Mouse (Mus musculus): ENCODE data around the gene Nectin4. TPM values are rescaled to one million over a fixed set of nuclear protein-coding genes. Genes with fewer than 3 reads are reported as not detected.

Gene Nectin4
- polyA plus RNA-seq, 1 experiment from 2014 or later = 26.5 TPM

DNA sequence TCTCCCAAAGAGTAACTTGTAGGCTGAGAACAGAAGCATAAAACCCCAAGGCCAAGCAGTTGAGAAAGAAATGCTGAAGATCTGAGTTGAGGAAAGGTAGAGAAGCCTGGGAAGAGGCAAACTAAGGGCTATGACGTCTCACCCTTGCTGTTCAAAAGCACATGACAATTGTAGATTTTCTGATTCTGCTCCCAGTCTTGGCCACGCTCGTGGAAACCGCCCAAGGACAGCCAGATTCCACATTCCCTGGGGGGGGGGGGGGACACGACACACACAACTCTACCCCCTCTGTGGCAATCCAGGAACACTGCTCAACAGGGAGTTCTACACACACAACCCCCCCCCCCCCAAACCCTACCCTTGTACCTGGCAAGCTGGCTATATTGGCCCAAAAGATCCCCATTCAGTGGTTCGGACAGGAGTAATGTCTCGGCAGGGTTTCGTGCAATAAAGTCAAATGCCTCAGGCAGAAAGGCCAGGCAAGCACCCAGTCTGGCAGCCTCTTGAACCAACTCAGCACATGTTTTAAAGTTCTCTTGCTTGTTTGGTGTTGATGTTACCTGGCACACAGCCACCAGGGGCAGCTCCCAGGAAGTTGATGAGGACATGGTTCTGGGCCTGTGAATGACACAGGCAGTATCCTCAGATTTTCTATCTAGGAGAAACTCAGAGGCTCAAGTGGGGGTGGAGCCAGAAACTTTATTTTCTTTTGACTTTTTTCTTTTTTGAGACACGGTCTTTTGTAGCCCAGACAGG is 25.8 kb upstream of the Nectin4 start:
- H3K27me3 ChIP-seq (replicated peaks) = no peaks in the 10 kb centered on the region
- no peak overlapping the region for H3K4me3 ChIP-seq (replicated peaks)
- no peak for ATAC-seq (ENCODE audit: insufficient read depth, low FRiP score, low read depth)
- peaks cover 31% of the 10 kb centered on the region for H3K36me3 ChIP-seq
- no peak overlapping the region for H3K27ac ChIP-seq
- peaks cover 13% of the 10 kb centered on the region; the same call in 1 of the 2 replicates for H3K4me1 ChIP-seq
- no peaks in the 10 kb centered on the region for H3K9me3 ChIP-seq
- H3K4me2 ChIP-seq = peak overlapping the region; percentile 76
- H3K9ac ChIP-seq = no peak overlapping the region
- WGBS = 87% methylated on average over 9 of the region's 9 CpGs

DNA sequence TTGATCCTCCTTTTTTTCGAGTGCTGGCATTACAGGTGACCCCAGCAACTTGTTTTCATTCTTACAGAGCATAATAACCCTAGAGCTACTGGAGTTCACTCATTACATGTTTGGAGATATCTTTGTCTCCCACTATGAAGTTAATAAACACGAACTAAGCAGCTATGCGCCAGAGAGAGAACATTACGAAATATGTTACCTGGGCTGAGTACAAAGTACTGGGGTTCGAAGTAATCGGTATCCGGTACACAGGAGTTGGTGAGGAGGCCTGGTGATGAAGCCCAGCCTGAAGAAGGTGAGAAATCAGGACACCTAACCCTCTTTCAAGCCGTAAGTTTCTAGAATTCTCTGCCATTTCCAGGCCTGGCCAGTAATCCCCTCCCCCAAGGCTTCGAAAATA is 25.2 kb upstream of the Nectin4 start:
- 72% methylated on average over 9 of the region's 9 CpGs for WGBS
- H3K4me1 ChIP-seq = peaks cover 13% of the 10 kb centered on the region; the same call in 1 of the 2 replicates
- peak overlapping the region; percentile 94 for H3K4me3 ChIP-seq (replicated peaks)
- H3K9me3 ChIP-seq = no peaks in the 10 kb centered on the region
- no peak overlapping the region; the same call in 1 of the 2 replicates for H3K9ac ChIP-seq
- H3K27me3 ChIP-seq (replicated peaks) = no peaks in the 10 kb centered on the region
- H3K36me3 ChIP-seq = peaks cover 27% of the 10 kb centered on the region
- H3K4me2 ChIP-seq = peak overlapping the region; percentile 76
- H3K27ac ChIP-seq = no peak overlapping the region
- no peak; the same call in 1 of the 2 replicates for ATAC-seq (ENCODE audit: insufficient read depth, low FRiP score, low read depth)

DNA sequence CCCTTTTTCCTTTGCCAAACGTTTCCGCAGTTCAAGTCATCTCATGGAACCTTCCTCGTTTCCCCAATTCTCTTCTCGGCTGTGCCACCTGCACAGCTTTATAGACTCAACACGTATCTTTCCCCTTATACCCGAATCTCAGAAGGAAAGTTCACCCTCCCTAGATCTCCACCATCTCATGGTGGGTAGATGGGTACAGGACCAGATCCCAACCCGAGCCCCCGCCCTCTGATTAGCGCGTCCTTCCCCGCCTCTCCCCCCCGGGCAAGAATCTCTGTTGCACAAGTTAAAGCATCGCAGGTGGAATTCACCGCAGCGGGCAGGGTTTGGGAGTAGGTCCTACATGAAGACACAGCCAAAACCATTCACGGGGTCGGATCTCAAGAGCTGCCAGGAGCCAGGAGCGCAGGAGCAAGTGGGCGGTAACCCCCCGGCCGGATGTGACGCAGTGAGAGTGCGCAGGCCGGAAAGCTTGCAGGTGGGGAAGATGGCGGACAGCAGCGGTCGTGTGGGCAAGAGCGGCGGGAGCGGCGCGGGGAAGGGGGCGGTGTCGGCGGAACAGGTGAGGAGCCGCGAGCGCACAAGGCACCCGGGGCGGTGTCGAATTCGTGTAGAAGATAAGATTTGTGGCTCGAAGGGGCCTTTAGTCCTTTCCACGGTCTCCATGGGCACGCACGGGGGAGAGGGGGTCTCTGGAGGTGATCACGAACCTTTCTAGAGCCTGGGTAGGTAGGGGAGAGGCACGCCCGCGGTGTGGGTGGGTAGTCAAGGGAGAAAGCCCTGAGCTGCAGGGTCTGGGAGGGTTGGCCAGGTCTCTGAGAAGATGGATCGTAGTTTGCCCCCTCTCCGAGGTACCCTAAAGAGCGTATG is 24.4 kb upstream of the Nectin4 start, which contains the start of the genes Nit1 and Pfdn2:
TSS of gene Nit1 (minus strand) at position 422 of the 870 bp plus-strand sequence.
TSS of gene Pfdn2 (plus strand) at position 446 of the 870 bp plus-strand sequence.
- H3K27me3 ChIP-seq (replicated peaks) = no peaks in the 10 kb centered on the region
- under 1% methylated on average over 53 of the region's 53 CpGs for WGBS
- ATAC-seq (ENCODE audit: insufficient read depth, low FRiP score, low read depth) = peak; percentile 90

DNA sequence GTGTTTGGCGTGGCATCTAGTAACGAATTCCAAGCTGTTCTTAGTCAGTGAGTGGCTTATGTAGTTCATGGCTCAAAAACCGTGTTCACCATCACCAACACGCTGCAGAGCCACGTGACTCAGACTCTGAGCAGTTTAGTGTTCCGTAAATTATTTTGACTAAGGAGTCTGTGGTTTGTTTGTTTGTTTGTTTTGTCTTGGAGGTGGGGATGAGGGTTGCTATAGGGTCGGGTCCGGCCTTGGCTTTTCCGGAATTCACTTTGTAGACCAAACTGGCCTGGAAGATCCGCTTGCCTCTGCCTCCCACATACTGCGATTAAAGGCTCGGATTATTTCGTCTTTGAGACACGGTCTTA is 23.8 kb upstream of the Nectin4 start:
- Histone ChIP-seq H3K4me3 (replicated peaks) (peak overlapping the region; percentile 94), H3K9me3 (no peaks in the 10 kb centered on the region), H3K4me1 (peaks cover 13% of the 10 kb centered on the region; the same call in 1 of the 2 replicates), H3K4me2 (peak overlapping the region; percentile 76), H3K36me3 (peaks cover 14% of the 10 kb centered on the region), H3K27me3 (replicated peaks) (no peaks in the 10 kb centered on the region), H3K27ac (peak overlapping the region; percentile 72; the same call in 1 of the 2 replicates), H3K9ac (peak overlapping the region; percentile 74)
- WGBS = under 1% methylated on average over 14 of the region's 14 CpGs
- no peak; the same call in 1 of the 2 replicates for ATAC-seq (ENCODE audit: insufficient read depth, low FRiP score, low read depth)

More for the DNA sequence above, 24.4 kb upstream of the Nectin4 start, which contains the start of the genes Nit1 and Pfdn2:
- H3K4me3 ChIP-seq (replicated peaks) = peak within 1 kb of the TSS; percentile 94
- peaks cover 20% of the 10 kb centered on the region for H3K36me3 ChIP-seq
- H3K9ac ChIP-seq = peak within 1 kb of the TSS; percentile 74
- no peaks in the 10 kb centered on the region for H3K9me3 ChIP-seq
- H3K27ac ChIP-seq = peak within 1 kb of the TSS; percentile 72
- H3K4me2 ChIP-seq = peak within 1 kb of the TSS; percentile 76
- H3K4me1 ChIP-seq = peaks cover 13% of the 10 kb centered on the region; the same call in 1 of the 2 replicates

DNA sequence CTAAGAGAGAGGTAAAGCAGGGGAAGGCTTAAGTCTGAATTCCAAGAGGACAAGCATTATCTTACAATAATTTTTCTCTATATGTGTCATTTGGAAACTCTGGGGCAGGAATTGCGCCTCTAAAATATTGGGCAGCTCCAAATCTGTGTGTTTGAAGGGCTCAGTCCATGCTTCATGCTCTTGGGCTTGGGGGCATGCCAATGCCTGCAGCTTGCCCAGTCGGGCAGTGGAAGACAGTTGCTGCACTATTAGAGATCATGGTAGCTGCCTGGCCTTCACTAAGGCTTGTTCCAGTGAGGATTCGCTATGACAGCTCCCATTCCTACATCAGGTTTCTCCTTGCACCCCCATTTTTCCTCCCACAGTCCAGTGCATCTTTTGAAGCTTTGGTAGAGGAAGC is 21.2 kb upstream of the Nectin4 start:
- no peak for ATAC-seq (ENCODE audit: insufficient read depth, low FRiP score, low read depth)
- 90% methylated on average over 3 of the region's 3 CpGs for WGBS
- H3K27me3 ChIP-seq (replicated peaks) = no peaks in the 10 kb centered on the region

DNA sequence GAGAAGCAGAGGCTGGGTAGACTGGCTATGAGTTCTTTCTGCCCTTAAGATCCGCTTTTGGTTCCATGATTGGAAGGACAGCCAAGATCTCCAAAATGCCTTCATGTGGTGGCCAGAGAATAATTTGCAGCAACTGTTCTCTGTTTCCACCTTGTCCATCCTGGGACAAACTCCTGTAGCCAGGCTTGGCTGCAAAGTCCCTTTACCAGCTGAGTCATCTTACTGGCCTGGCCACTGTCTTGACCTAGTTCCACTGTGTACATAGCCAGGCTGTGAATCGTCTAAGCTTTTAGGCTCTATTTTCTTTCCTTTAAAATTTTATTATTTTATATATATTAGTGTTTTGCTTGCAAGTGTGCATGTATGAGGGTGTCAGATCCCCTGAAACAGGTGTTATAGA is 20.7 kb upstream of the Nectin4 start:
- Histone ChIP-seq H3K4me2 (no peak overlapping the region), H3K4me1 (peaks cover 12% of the 10 kb centered on the region; the same call in 1 of the 2 replicates), H3K27ac (no peak overlapping the region), H3K9ac (no peak overlapping the region), H3K4me3 (replicated peaks) (no peak overlapping the region), H3K27me3 (replicated peaks) (no peaks in the 10 kb centered on the region), H3K36me3 (no peaks in the 10 kb centered on the region), H3K9me3 (no peaks in the 10 kb centered on the region)
- no peak for ATAC-seq (ENCODE audit: insufficient read depth, low FRiP score, low read depth)
- WGBS = 80% methylated on average over 2 of the region's 2 CpGs

More for the DNA sequence above, 21.2 kb upstream of the Nectin4 start:
- no peaks in the 10 kb centered on the region for H3K9me3 ChIP-seq
- H3K27ac ChIP-seq = no peak overlapping the region
- H3K4me2 ChIP-seq = no peak overlapping the region
- no peaks in the 10 kb centered on the region for H3K36me3 ChIP-seq
- H3K4me1 ChIP-seq = peaks cover 13% of the 10 kb centered on the region; the same call in 1 of the 2 replicates
- no peak overlapping the region for H3K4me3 ChIP-seq (replicated peaks)
- H3K9ac ChIP-seq = no peak overlapping the region

DNA sequence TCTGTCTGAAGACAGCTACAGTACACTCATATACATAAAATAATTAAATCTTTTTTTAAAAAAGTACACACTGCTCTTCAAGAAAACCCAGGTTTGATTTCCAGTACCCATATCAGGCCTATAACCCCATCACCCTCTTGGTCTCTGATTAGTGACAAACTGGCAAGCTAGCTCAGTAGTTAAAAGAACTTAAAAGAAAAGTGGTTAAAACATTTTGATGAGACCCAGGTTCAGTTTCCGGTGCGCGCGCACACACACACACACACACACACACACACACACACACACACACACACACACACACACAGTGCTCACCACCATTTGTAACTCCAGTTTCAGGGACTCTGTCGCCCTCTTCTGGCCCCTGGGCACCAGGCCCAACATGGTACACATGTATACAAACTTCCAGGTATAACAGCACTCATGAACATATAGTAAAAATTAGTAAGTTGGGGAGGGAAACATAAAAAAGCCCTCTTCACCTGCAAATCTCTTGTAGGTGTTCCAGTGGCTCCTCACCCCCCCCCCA is 14.0 kb upstream of the Nectin4 start:
- Histone ChIP-seq H3K27me3 (replicated peaks) (no peaks in the 10 kb centered on the region), H3K9me3 (no peaks in the 10 kb centered on the region), H3K4me3 (replicated peaks) (no peak overlapping the region), H3K27ac (no peak overlapping the region), H3K9ac (no peak overlapping the region), H3K4me1 (no peaks in the 10 kb centered on the region), H3K36me3 (peaks cover 16% of the 10 kb centered on the region), H3K4me2 (no peak overlapping the region)
- no peak for ATAC-seq (ENCODE audit: insufficient read depth, low FRiP score, low read depth)
- WGBS = 83% methylated on average over 5 of the region's 5 CpGs

DNA sequence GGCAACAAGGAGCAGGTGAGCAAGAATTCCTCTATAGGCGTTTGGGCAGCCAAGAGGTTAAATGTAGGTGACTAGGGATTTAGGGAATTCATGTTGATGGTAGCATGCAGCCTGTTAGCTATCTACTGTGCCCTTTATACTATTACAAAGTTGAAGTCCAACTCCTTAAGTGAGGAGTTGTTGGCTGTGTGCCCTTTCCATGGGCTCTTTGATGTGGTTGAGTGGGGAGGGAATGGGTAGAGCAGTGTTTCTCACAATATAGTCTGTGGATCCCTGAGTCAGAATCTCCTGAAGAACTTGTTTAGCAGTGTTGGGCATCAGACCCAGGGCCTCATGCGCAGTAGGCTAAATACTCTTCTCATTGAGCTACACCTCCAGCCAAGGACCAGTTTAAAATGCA is 13.1 kb upstream of the Nectin4 start:
- 89% methylated on average over 2 of the region's 2 CpGs for WGBS
- peaks cover 16% of the 10 kb centered on the region for H3K36me3 ChIP-seq
- no peak overlapping the region for H3K9ac ChIP-seq
- no peaks in the 10 kb centered on the region for H3K9me3 ChIP-seq
- no peak overlapping the region for H3K4me3 ChIP-seq (replicated peaks)
- H3K4me2 ChIP-seq = no peak overlapping the region
- ATAC-seq (ENCODE audit: insufficient read depth, low FRiP score, low read depth) = no peak
- no peaks in the 10 kb centered on the region for H3K27me3 ChIP-seq (replicated peaks)
- no peak overlapping the region for H3K27ac ChIP-seq
- peaks cover 4% of the 10 kb centered on the region; the same call in 1 of the 2 replicates for H3K4me1 ChIP-seq

DNA sequence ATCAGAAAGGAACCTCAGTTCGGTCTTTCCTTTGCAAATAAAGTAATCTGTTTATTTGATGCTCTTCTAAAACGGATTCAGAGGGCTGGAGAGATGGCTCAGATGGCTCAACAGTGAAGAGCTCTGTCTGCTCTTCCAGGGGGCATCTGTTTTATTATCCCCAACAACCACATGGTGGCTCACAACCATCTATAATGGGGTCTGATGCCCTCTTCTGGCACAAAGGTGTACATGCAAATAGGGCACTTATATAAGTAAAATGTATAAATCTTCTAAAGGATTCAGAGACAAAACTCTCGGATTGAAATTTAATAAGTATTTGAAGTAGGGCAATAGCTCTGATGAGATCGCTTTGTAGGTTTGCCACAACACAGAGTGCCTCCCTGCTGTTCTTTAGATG is 11.5 kb upstream of the Nectin4 start:
- H3K9ac ChIP-seq = no peak overlapping the region
- no peak overlapping the region for H3K4me3 ChIP-seq (replicated peaks)
- H3K4me2 ChIP-seq = no peak overlapping the region
- no peak for ATAC-seq (ENCODE audit: insufficient read depth, low FRiP score, low read depth)
- H3K36me3 ChIP-seq = peaks cover 16% of the 10 kb centered on the region
- WGBS = 69% methylated on average over 4 of the region's 4 CpGs
- no peak overlapping the region for H3K27ac ChIP-seq
- H3K27me3 ChIP-seq (replicated peaks) = no peaks in the 10 kb centered on the region
- no peaks in the 10 kb centered on the region for H3K9me3 ChIP-seq
- H3K4me1 ChIP-seq = peaks cover 4% of the 10 kb centered on the region; the same call in 1 of the 2 replicates

DNA sequence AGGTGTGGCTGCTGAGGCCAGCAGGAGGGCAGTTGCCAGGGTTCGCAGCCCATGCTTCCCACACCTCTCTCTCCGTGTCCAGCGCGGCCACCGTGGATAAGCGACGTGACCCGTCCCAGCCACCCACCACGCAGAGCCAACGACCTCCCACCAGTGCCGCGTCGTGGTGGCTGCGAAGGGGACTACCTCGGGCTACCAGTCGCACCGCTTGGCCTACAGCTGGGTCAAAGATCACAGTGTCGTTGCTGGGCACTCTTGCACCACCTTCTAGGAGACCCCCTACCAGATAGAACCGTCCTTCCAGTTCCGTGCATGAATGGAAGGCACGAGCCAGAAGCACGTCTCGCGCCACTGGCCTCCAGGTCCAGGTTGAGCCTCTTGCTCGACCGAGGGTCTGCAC is 9.6 kb upstream of the Nectin4 start:
- Histone ChIP-seq H3K27me3 (replicated peaks) (no peaks in the 10 kb centered on the region), H3K4me3 (replicated peaks) (peak overlapping the region; percentile 51), H3K4me1 (peaks cover 4% of the 10 kb centered on the region; the same call in 1 of the 2 replicates), H3K36me3 (peaks cover 16% of the 10 kb centered on the region), H3K27ac (no peak overlapping the region; the same call in 1 of the 2 replicates), H3K4me2 (peak overlapping the region; percentile 75), H3K9me3 (no peaks in the 10 kb centered on the region), H3K9ac (peak overlapping the region; percentile 10; the same call in 1 of the 2 replicates)
- ATAC-seq (ENCODE audit: insufficient read depth, low FRiP score, low read depth) = peak; percentile 28; the same call in 1 of the 2 replicates
- 4% methylated on average over 26 of the region's 26 CpGs for WGBS

DNA sequence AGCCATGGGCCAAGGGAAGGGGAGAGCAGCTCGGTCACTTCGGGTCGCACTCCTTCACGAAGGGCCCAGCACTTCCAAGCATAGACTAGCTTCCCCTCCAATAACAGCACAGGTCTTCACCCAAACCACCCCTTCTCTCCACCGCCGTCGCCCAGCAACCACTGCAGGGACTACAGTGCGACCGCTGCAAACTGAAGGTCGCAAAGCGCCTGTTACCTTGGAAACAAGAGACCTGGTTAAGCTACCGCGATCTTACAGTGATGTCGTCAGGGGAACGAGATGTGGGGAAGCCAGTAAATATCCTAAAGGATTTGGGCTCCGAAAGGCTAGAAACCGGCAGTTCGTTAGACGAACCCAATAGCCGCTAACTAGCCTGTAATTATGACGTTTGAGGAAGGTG is 9.2 kb upstream of the Nectin4 start, which contains the start of gene Klhdc9:
TSS of gene Klhdc9 (minus strand) at position 143 of the 400 bp plus-strand sequence.
- WGBS = 1% methylated on average over 21 of the region's 21 CpGs
- Histone ChIP-seq H3K27ac (peak within 1 kb of the TSS; percentile 52), H3K9ac (peak within 1 kb of the TSS; percentile 10; the same call in 1 of the 2 replicates), H3K4me2 (peak within 1 kb of the TSS; percentile 75), H3K27me3 (replicated peaks) (no peaks in the 10 kb centered on the region), H3K36me3 (peaks cover 16% of the 10 kb centered on the region), H3K4me3 (replicated peaks) (peak within 1 kb of the TSS; percentile 51), H3K4me1 (peaks cover 4% of the 10 kb centered on the region; the same call in 1 of the 2 replicates), H3K9me3 (no peaks in the 10 kb centered on the region)
- ATAC-seq (ENCODE audit: insufficient read depth, low FRiP score, low read depth) = peak; percentile 86
